Mouse (Mus musculus) ES-Bruce4 (cell line): ENCODE results near the gene Bin2. TPM values are rescaled to one million over a fixed set of nuclear protein-coding genes. Genes with fewer than 3 reads are reported as not detected.

Experiments used
- H3K27ac ChIP-seq: 2 replicates; pipeline ENCODE4 v1.5.1; 2012; ENCODE audit warnings: low read length, inconsistent platforms; ENCODE audit not compliant: insufficient read depth
- H3K27me3 ChIP-seq: 2 replicates; pipeline ENCODE4 v1.6.1; 2012; ENCODE audit warnings: mild to moderate bottlenecking, low read length, inconsistent platforms; ENCODE audit not compliant: control insufficient read depth, poor library complexity, insufficient read depth, severe bottlenecking
- H3K36me3 ChIP-seq: 2 replicates; pipeline ENCODE4 v1.6.1; 2012; ENCODE audit warnings: inconsistent platforms, mild to moderate bottlenecking, low read length, moderate library complexity; ENCODE audit not compliant: control insufficient read depth, poor library complexity, insufficient read depth, severe bottlenecking
- H3K4me1 ChIP-seq: one replicate; pipeline ENCODE4 v1.8.1; 2011; ENCODE audit warnings: low read length; ENCODE audit not compliant: control insufficient read depth, insufficient read depth
- H3K4me3 ChIP-seq: 2 replicates; pipeline ENCODE4 v1.5.1; 2011; ENCODE audit warnings: low read depth, mild to moderate bottlenecking, low read length
- H3K9ac ChIP-seq: 2 replicates; pipeline ENCODE4 v1.6.1; 2012; ENCODE audit warnings: low read depth, mild to moderate bottlenecking, inconsistent platforms; ENCODE audit not compliant: poor library complexity, severe bottlenecking
- H3K9me3 ChIP-seq: replicated peaks from 2 replicates; pipeline ENCODE4 v1.6.1; 2012; ENCODE audit warnings: mild to moderate bottlenecking, low read length, inconsistent platforms; ENCODE audit not compliant: control insufficient read depth, poor library complexity, insufficient read depth, severe bottlenecking
- CTCF ChIP-seq: IDR thresholded peaks from one replicate; pipeline ENCODE4 v1.8.1; 2011; ENCODE audit warnings: low read depth, low read length
- EP300 ChIP-seq: IDR thresholded peaks from 2 replicates; pipeline ENCODE4 v1.6.1; 2011; ENCODE audit warnings: low read depth, low read length; ENCODE audit not compliant: insufficient read depth
- POLR2A ChIP-seq: IDR thresholded peaks from one replicate; pipeline ENCODE4 v1.8.1; 2011; ENCODE audit warnings: low read length; ENCODE audit not compliant: insufficient read depth
- polyA plus RNA-seq: library from polyadenylated mRNA; stranded (reverse); fragments of >200 nt; gene quantifications from 2 replicates; pipeline ENCODE4 v1.2.4, GENCODE M21; 2011; ENCODE audit warnings: low read depth; ENCODE audit not compliant: missing spikeins, insufficient read depth, insufficient read length

Bin2 gene
- polyA plus RNA-seq, 1 experiment = 30.0 TPM

DNA sequence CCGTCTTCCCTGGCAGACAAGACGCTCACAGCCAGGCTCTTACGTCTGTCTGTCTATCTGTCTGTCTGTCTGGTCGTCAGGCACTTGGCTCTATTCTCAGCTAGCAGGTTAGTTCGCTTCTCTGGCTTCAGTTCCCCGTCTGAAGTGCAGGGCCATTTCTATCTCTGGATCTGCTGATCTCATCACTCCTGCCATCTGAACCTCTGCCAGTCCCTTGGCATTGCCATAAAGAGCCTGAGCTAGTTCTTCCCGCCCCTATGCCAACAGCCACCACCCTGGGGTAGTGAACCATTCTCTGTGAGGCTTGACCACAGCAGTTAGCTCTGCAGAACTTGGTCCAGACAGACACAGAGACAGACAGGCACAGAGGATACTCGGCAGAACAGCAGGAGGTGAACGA, 9.0 kb downstream of the Bin2 start:
- no peaks in the 10 kb centered on the region for H3K4me1 ChIP-seq
- H3K36me3 ChIP-seq = no peaks in the 10 kb centered on the region
- no peak overlapping the region for H3K4me3 ChIP-seq
- H3K27ac ChIP-seq = no peak overlapping the region
- TF ChIP-seq EP300 (no peak), POLR2A (no peak), CTCF (no peak)
- H3K9me3 ChIP-seq = no peaks in the 10 kb centered on the region
- H3K9ac ChIP-seq = no peak overlapping the region
- H3K27me3 ChIP-seq = no peaks in the 10 kb centered on the region

GRCm38 (mm10) chr15:100655201-100655600, 14.2 kb downstream of the Bin2 start:
- H3K27ac ChIP-seq = no peak overlapping the region
- H3K27me3 ChIP-seq = no peaks in the 10 kb centered on the region
- no peaks in the 10 kb centered on the region for H3K9me3 ChIP-seq
- no peak for TF ChIP-seq CTCF
- no peak for TF ChIP-seq EP300
- no peak overlapping the region for H3K9ac ChIP-seq
- H3K4me1 ChIP-seq = no peaks in the 10 kb centered on the region
- no peak overlapping the region for H3K4me3 ChIP-seq
- H3K36me3 ChIP-seq = no peaks in the 10 kb centered on the region

GRCm38 (mm10) chr15:100654271-100654670, 15.1 kb downstream of the Bin2 start:
- Histone ChIP-seq H3K27me3 (no peaks in the 10 kb centered on the region), H3K4me3 (no peak overlapping the region), H3K36me3 (no peaks in the 10 kb centered on the region), H3K9me3 (no peaks in the 10 kb centered on the region), H3K27ac (no peak overlapping the region), H3K9ac (no peak overlapping the region), H3K4me1 (peaks cover 3% of the 10 kb centered on the region)
- TF ChIP-seq EP300 (no peak), POLR2A (no peak)

- no peak overlapping the region for H3K27ac ChIP-seq
- H3K9ac ChIP-seq = no peak overlapping the region
- H3K9me3 ChIP-seq = no peaks in the 10 kb centered on the region
- no peaks in the 10 kb centered on the region for H3K27me3 ChIP-seq
- H3K4me1 ChIP-seq = peaks cover 5% of the 10 kb centered on the region
- no peaks in the 10 kb centered on the region for H3K36me3 ChIP-seq
- H3K4me3 ChIP-seq = no peak overlapping the region
- TF ChIP-seq CTCF = no peak
- no peak for TF ChIP-seq POLR2A
- no peak for TF ChIP-seq EP300
These were observed 17.7 kb downstream of the Bin2 start for GRCm38 (mm10) chr15:100651610-100652009.

- Histone ChIP-seq H3K27me3 (no peaks in the 10 kb centered on the region), H3K4me3 (no peak overlapping the region), H3K4me1 (peaks cover 5% of the 10 kb centered on the region), H3K9me3 (no peaks in the 10 kb centered on the region), H3K36me3 (no peaks in the 10 kb centered on the region), H3K27ac (no peak overlapping the region), H3K9ac (no peak overlapping the region)
- TF ChIP-seq CTCF (no peak), EP300 (no peak)
These were observed 19.2 kb downstream of the Bin2 start for GRCm38 (mm10) chr15:100650111-100650510.

DNA sequence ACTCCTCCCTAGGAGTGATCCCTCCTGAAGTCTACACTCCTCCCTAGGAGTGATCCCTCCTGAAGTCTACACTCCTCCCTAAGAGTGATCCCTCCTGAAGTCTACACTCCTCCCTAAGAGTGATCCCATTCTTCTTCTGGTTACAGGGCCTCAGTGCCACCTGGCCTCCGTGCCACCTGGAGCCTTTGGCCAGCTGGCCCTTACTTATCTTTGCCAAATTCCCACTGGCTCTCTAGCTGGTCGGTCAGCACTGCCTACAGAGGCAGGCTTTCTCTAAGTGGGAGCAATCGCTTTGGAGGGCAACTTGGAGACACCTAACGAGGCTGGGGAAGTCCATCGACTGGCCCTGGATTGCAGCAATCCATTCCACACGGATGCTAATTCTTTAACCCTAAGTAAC, 23.2 kb downstream of the Bin2 start:
- no peak overlapping the region for H3K9ac ChIP-seq
- no peaks in the 10 kb centered on the region for H3K36me3 ChIP-seq
- H3K9me3 ChIP-seq = no peaks in the 10 kb centered on the region
- H3K4me1 ChIP-seq = peaks cover 5% of the 10 kb centered on the region
- H3K4me3 ChIP-seq = no peak overlapping the region
- TF ChIP-seq EP300 = no peak
- no peak for TF ChIP-seq POLR2A
- TF ChIP-seq CTCF = no peak
- H3K27ac ChIP-seq = no peak overlapping the region
- H3K27me3 ChIP-seq = no peaks in the 10 kb centered on the region

- TF ChIP-seq POLR2A = no peak
- TF ChIP-seq EP300 = no peak
- TF ChIP-seq CTCF = no peak
- no peaks in the 10 kb centered on the region for H3K4me1 ChIP-seq
- H3K9me3 ChIP-seq = no peaks in the 10 kb centered on the region
- H3K36me3 ChIP-seq = no peaks in the 10 kb centered on the region
- no peaks in the 10 kb centered on the region for H3K27me3 ChIP-seq
- no peak overlapping the region for H3K27ac ChIP-seq
- no peak overlapping the region for H3K4me3 ChIP-seq
- H3K9ac ChIP-seq = no peak overlapping the region
These were observed 26.9 kb downstream of the Bin2 start for GRCm38 (mm10) chr15:100642451-100642850.
